Mouse (Mus musculus) left cerebral cortex, postnatal 14 days (tissue): ENCODE measurements around the gene Zfp217. TPM values are rescaled to one million over a fixed set of nuclear protein-coding genes. Genes with fewer than 3 reads are reported as not detected.
A peak's percentile ranks its signal among the peaks of the same experiment; 100 is the strongest.

Experiments
- DNase-seq, 2 experiments: peaks; one replicate each; pipeline ENCODE4 v3.0.0; 2021 to 2022; ENCODE audit warnings: low spot score in 2 of 2, mixed read lengths in 1 of 2
- intact Hi-C: fragments of 180-260 bp; cut with DNase I; formaldehyde crosslinking; loops from one replicate; pipeline ENCODE4 v1.15.1; 2025
- total RNA-seq, 2 experiments: library from RNA; stranded (reverse); gene quantifications; 2 replicates each; pipeline ENCODE4 v1.2.3; 2021

Gene Zfp217
- total RNA-seq, 2 experiments from 2014 or later, result 3.3 to 3.7 TPM

GRCm38 (mm10) chr2:170139411-170140046, 8.4 kb downstream of the Zfp217 start:
- intact Hi-C loops, result no loop called here
- DNase-seq, result no peak

- intact Hi-C loops, result no loop called here
- DNase-seq, result no peak
Measured at GRCm38 (mm10) chr2:170136928-170137327, 11.0 kb downstream of the Zfp217 start.

- DNase-seq, result no peak
- intact Hi-C loops, result no loop called here
Measured at GRCm38 (mm10) chr2:170135820-170136219, 12.1 kb downstream of the Zfp217 start.

DNA sequence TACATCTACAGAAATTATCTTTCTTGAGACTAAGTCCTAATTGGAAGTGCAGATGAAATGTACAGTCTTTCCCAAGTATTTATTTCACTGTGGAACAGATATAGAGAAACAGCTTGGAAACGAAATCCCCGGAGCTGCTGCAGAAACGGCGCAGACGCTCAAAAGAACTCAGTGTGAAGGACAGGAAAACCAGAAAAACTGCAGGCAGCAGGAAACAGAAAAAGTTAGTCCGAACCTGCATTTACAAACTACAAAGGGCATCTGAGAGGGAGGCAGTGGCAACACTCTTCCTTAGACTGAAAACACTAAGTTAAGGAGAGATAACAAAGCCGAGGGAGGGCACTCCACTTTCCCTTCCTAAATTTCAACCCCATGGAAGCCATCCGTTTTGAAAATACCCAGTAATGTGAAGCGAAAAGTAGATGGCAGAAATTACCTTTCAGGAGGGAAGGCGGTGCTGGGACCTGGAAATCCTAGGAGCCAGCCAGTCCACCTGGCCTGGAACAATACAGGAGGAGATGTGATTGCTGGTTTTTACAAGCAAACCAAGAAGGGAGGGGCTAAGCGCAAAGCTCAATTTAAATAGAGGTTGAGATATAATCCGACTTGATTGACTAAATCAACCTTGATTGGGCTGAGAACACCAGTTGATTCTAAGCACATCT, 13.7 kb downstream of the Zfp217 start:
- intact Hi-C loops, result loop anchor here (5.0 kb wide), 3 partner anchors 63 to 183 kb away; no protein-coding TSS in a partner anchor
- DNase-seq, result no peak

- intact Hi-C loops, result loop anchor here (5.0 kb wide), 3 partner anchors 64 to 184 kb away; no protein-coding TSS in a partner anchor
- DNase-seq, result peak; percentile 56 to 75
Measured at GRCm38 (mm10) chr2:170133093-170133731, 14.7 kb downstream of the Zfp217 start.

- intact Hi-C loops, result loop anchor here (5.0 kb wide), 3 partner anchors 65 to 185 kb away; no protein-coding TSS in a partner anchor
- DNase-seq, result no peak
Measured at GRCm38 (mm10) chr2:170132716-170133092, 15.2 kb downstream of the Zfp217 start.

- DNase-seq, result no peak
- intact Hi-C loops, result loop anchor here (5.0 kb wide), 3 partner anchors 65 to 185 kb away; no protein-coding TSS in a partner anchor
Measured at GRCm38 (mm10) chr2:170131981-170132460, 15.9 kb downstream of the Zfp217 start.

DNA sequence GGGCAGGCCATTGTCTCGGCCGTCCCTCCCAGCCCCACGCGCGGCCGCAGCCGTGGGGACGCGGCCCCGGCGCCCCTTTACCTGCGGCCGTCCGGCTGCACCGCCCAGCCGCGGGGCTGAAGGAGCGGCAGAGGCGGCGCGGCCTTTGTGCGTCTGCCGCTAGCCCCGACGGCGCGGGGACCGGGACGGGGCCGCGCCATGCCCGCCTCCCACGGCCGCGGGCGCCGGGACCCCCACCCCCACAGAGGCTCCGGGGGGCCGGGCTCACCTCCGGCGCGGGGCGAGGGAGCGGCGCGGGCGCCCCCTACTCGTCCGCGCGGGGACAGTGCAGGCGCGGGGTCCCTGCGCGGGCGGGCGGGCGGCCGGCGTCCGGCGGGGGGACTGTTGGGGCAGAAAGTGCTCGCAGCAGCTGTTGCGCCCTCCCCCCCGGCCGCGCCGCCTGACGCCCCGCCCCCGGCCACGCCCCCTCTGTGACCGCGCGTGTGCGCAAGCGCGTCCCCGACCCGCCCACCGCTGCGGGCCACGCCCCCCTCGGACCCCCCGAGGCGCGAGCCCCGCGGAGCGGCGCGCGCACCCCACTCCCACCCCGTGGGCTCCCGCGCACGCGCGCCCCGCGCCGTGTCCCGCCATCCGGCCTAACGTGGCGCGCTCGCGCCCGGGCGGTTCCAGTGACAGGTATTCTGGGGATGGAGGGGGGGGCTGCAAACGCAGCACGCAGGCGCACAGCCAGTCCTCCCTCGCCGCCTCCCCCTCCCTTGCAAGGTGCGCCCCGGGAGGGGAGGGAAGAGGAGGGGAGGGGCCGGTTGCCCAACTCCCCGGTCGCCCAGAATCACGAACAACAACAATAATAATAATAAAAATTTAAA, 16.9 kb downstream of the Zfp217 start:
- peak; percentile 75 to 79 for DNase-seq
- intact Hi-C loops, result loop anchor here (5.0 kb wide), 3 partner anchors 66 to 186 kb away; no protein-coding TSS in a partner anchor

DNA sequence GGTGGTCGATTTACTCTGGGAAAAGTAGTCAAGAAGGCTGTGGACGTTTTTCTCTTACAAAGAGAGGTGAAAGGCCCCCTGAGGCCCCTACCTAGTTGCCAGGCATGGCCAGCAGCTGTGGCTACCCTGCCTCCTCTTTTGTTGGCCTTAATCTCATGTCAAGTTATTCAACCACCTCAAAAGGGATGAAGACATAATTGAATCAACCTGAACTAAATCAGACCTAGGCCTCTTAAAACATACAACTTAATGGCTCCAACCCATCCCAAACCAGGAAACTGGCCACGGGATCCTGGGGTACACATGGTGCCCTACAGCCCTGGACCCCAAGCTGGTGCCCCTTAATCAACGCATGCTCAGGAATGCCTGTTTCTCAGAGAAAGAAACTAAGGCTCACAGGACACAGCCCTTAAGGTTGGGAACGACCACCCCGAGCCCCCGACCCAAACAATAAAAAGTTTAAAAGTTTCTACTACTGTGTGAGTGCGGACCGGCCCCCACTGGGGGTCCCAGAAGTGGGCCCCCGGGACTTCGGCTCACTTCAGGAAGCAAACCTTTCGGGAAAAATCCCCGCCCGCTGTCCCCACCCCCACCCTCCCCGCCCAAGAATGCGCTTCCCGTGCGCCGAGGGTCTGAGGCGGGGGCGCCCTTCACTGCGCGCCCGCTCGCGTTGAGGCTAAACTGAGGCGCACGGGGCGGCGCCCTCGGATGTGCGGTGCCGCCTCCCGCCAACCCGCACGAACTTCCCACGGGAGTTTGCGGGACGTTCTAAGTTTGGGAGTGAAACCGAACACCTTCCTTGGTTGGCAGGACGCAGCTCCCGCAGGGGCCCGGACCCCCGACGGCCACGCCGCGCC, 17.8 kb downstream of the Zfp217 start:
- DNase-seq, result no peak
- intact Hi-C loops, result loop anchor here (5.0 kb wide), 3 partner anchors 67 to 187 kb away; no protein-coding TSS in a partner anchor

DNA sequence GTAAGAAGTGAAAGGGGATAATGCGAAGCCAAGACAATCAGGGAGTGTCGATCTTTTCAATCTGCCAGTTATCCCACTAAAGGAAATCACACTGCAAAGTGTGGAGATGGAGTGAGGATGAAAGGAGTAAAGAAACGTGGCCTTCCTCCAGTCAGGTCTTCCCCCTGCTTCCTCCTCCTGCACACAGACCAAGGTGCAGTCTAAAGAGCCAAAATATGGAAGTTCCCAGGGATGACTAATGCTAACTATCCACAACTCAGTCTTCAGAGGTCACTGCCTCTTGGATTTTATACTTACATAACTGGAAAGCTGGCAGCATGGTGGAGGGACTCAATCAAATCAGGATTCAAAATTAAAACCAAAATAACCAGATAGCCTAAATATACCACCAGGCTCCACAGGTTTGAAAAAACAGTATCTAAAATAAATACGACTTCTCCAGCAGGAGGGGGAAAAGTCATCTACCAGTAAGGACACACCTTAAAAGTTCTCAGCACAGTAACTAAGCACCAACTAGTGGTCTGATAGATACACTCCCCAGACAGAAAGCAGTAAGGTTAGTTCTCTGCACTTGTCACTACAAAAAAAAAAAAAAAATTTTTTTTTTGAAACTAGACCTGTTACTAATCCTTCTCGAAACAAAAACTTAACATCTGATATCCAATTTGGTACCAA, 18.5 kb downstream of the Zfp217 start:
- intact Hi-C loops, result no loop called here
- no peak for DNase-seq

DNA sequence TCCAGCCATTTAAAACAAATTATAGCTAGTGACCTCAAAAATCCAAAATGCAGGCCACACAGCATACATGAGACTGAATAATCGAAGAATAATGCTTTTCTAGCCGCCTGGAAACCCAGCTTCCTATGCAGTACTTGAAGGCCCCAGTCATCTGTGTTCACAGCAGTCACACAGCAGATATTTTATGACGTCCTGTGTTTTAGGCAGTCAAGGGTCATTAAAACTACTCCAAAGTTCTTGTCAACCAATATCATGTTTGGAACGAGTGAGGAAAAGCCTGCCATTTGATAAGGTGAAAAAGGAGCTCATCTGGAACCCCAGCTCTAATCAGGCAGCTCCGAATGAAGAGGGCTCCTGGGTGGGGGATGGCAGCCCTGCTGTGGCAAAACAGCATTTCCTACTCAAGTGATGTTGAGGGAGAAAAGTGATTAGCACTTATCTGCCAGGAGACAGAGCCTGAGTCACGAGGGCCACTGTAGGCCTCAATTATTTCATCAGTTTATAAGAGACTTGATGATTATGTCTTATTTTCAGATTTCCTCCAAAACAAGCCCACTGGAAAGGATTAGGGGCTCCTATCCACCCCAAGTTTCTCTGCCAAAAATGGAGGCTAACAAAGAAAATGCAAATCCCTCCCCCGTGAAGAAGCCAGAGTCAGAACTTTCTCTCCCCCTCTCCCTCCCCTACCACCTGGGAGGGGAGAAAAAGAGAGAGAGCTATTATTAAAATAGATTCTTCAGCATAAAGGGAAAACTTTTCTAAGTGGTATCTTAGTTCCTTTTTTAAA, 19.2 kb downstream of the Zfp217 start:
- intact Hi-C loops, result no loop called here

DNA sequence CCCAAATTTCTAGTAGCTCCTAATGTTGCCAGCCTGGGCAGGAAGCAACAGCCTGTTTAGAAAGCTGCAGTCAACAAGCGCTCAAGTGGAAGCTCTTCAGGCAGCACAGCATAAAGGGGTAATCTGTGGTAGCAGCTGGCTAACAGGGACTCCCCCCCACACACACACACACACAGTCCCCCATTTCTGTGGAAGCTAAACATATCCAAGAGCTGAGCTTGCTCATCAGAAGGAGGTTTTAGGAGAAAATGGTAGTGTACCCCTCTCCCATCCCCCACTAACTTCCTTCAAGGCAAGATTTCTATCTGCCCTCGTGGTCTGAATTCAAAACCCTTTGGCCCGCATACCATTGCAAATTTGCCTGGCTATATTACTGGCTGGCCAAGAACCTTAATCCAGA, 20.4 kb downstream of the Zfp217 start:
- DNase-seq, result no peak
- intact Hi-C loops, result no loop called here

More for the DNA sequence above, 19.2 kb downstream of the Zfp217 start:
- no peak for DNase-seq

- no peak for DNase-seq
Measured at GRCm38 (mm10) chr2:170126266-170126665, 21.6 kb downstream of the Zfp217 start.

DNA sequence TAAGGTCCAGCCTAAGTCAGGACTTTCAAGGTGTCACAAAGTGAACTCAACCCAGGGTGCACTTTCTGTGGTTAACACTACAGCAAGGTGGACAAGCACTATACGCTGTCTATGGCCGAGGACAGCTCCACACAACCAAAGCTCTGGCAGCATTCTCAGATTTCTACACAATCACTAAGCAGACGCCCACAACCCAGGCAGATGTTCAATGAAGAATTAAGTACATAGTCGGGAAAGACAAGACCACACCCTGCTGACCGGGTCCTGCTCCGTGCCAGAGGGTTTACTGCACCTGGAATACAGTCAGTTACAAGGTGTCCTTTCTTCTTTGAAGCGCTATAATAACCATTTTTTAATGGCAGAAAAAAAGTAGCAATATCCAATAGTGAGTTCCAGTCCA, 25.7 kb downstream of the Zfp217 start:
- no peak for DNase-seq
- intact Hi-C loops, result no loop called here

More at GRCm38 (mm10) chr2:170126266-170126665, 21.6 kb downstream of the Zfp217 start:
- intact Hi-C loops, result no loop called here

GRCm38 (mm10) chr2:170120139-170121027, 27.5 kb downstream of the Zfp217 start:
- no peak for DNase-seq
- intact Hi-C loops, result no loop called here

DNA sequence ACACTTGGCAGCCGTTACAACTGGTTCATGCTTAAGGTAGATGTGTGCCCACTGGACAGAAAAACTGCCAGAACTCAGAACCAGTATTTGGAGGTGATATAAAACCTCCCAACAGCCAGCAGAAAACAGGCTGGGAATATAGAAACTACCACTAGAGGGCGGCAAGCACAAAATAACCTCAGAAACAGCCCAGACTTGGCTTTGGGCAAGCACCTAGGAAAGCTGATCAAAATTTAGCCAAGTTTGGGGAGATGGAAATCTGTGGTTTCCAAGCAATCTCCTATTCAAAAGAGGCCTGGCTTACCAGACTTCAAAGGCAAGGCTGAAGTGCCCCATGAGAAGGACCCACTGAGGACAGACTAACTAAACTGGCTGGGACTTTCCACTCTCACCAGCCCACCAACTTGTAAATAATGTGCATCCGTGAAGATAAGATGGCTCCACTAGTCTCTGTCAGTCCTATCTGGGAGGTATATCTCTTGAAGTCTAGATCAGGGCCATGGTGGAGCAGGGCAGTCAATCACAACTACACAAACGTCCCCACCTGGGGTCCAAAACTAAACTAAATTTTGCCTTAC, 31.1 kb downstream of the Zfp217 start:
- intact Hi-C loops, result loop anchor here (1.0 to 5.0 kb wide), 5 partner anchors 101 to 392 kb away; no protein-coding TSS in a partner anchor
- peak; percentile 84 to 87 for DNase-seq
